Mouse (Mus musculus): Measurements from ENCODE around the gene Wnt10b. TPM values are rescaled to one million over a fixed set of nuclear protein-coding genes. Genes with fewer than 3 reads are reported as not detected.
"Not testable (repeated sequence)": the region's sequence is repeated elsewhere in the genome, so short reads cannot be mapped to it uniquely, and the experiment has no call there.

Gene Wnt10b
- under 1 TPM; 0.43 to 0.67 TPM for total RNA-seq (2021)

DNA sequence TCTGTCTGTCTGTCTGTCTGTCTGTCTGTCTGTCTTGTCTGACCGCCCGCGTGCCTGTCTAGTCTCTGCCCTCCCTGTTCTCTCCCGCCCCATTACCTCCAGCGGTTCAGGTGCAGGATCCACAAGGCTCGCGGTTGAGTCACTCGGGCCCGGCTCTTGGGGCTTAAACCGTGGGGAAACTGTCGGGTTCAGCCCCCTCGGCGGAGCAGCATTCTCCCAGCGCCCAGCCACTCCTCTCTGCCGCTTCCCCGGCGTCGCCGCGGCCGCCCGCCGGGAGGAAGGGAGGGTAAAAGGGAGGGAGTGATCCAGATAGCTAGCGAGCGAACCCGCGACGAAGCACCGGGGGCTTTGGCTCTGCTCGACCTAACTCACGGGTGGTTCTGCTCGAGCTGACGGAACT, at the start of gene Wnt10b:
Gene Wnt10b (minus strand): TSS at position 389 of the 400 bp plus-strand sequence.
- intact Hi-C loops (cut with DNase I) = no loop called here

DNA sequence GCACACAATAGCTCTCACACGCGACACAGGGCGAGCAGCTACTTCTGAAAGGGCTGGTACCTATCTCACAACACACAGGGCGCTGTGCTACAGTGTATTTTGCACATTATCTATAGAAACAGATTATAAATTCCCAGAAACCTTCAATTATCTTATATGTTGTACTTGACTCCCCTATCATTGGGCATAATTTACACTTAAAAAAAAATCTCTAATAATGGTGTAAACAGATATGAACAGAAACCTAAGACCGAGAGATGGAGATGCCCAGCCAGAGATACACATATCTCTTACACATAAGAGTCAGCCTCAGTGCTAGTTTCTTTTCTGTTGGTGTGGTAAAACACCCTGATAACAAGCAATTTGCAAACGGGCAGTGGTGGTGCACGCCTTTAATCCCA, 49.7 kb upstream of the Wnt10b start:
- intact Hi-C loops (cut with DNase I) = no loop called here
- no peak for DNase-seq

More for the DNA sequence above, at the start of gene Wnt10b:
- no peak for DNase-seq

DNA sequence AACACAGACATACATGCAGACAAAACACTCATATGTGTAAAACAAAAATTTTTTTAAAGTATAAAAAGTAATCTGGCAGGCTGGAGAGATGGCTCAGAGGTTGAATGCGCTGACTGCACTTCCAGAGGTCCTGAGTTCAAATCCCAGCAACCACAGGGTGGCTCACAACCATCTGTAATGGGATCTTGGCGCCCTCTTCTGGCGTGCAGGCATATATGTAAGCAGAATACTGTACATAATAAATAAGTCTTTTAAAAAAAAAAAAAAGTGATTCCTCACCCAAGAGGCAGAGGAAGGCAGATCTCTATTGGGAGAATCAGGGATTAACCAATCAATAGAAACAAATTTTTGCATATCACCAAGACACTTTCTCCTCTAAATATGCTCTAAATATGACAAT, 45.5 kb upstream of the Wnt10b start:
- no peak for DNase-seq
- intact Hi-C loops (cut with DNase I) = no loop called here

DNA sequence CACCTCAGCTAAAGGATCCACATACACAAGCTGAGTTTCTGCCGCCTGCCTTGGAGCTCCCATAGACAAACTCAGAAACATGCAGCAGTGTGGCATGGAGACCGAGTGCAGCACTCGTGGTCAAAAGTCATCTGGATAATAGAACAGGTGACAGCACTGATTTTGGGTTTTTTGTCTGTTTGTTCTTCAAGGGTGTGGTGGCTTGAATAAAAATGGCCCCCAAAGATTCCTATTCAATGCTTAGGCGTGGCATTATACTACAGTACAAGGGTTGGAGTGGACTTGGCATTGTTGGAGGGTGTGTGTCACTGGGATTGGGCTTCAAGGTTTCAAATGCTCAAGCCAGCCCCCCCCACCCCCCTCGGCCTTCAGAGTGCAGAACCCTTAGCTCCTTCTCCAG, 44.2 kb upstream of the Wnt10b start:
- intact Hi-C loops (cut with DNase I) = no loop called here
- DNase-seq = no peak

DNA sequence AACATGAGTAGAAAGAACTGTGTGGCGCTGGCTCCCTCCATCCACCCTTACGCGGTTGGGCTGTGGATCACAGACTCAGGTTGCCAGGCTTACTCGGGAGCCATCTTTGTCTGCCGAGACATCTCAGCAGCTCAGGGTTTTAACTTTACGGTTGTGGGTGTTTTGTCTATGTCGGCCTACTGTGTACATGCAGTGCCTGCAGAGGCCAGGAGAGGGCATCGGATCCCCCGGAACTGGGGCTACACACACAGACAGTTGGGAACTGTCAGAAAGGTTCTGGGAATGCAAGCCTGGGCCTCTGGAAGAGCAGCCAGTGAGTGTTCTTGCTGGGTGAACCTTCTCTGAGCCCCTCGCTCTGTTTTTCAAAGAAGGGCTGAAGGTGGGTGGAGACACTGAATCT, 43.5 kb upstream of the Wnt10b start:
- DNase-seq = no peak
- intact Hi-C loops (cut with DNase I) = no loop called here

DNA sequence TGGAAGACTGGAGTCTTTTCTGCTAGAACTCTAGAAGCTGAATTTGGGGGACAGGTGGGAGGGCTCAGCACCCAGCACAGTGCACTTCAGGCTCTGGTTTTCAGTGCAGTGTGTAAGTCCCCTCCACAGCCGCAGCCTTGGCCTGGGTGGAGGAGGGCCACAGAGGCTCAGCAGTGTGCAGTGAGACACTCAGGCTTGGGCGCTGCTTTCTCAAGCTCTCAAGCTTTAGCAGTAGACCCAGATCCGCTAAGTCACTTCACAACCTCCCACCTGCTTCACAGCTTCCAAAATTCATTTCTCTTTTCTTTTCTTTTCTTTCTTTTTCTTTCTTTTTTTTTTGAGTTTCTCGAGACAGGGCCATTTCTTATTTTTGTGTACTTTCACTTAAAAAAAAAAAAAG, 43.0 kb upstream of the Wnt10b start:
- intact Hi-C loops (cut with DNase I) = no loop called here
- no peak for DNase-seq

DNA sequence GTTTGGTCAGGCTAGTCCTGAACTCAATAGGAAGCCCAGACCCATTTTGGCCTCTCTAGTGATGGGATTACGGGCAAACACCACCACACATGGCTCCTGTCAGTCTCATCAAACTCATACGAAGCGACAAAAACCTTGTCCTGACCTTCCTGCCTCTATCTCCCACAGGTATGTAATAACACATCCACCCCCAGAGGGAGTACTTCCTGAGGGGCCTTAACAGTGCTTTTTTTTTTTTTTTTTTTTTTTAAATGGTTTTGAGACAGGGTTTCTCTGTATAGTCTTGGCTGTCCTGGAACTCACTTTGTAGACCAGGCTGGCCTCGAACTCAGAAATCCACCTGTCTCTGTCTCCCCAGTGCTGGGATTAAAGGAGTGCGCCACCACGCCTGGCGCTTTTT, 40.2 kb upstream of the Wnt10b start:
- intact Hi-C loops (cut with DNase I) = no loop called here
- no peak for DNase-seq

DNA sequence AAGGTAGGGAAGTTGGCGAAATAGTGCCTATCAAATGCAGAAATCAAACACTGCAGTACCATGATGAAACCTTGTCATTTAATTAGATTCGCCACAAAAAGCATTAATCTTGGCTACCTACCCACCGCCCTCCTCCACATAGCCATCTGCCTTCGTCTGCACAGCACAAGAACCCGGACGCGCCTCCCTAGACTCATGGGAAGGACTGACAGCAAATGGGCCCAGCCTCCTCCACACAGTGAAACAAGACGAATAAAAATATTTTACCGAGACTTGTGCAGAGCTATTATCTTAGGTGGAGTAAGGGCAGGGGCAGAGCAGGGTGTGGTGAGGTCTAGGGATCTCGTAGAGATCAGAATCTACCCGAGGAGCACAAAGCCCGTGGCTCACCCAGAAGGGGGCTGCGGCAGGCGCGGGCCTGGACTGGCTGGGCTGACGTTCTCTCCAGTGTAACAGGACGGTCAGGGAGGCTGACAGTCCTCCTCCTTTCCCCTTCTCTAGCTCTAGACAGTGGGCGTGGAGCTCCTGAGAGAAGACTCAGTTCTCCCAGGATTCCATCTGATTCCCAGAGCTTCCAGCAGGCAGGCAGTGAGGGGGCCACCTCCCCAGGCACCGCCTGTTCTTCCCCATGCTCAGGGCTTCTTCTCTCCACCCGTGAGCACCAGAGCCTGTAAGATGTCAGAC, 34.9 kb upstream of the Wnt10b start:
- intact Hi-C loops (cut with DNase I) = no loop called here

DNA sequence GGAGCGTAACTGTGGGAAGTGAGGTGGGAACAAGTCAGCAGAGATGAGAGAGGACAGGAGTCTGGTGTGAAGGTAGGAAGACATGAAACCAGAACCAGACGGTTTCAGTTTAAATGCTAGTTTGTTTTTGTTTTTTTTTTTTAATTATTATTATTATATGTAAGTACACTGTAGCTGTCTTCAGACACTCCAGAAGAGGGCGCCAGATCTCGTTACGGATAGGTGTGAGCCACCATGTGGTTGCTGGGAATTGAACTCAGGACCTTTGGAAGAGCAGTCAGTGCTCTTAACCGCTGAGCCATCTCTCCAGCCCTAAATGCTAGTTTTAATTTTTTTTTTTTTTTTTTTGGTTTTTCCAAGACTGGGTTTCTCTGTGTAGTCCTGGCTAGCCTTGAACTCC, 32.3 kb upstream of the Wnt10b start:
- DNase-seq; intact Hi-C loops (cut with DNase I): not testable (repeated sequence)

More for the DNA sequence above, 34.9 kb upstream of the Wnt10b start:
- no peak for DNase-seq

DNA sequence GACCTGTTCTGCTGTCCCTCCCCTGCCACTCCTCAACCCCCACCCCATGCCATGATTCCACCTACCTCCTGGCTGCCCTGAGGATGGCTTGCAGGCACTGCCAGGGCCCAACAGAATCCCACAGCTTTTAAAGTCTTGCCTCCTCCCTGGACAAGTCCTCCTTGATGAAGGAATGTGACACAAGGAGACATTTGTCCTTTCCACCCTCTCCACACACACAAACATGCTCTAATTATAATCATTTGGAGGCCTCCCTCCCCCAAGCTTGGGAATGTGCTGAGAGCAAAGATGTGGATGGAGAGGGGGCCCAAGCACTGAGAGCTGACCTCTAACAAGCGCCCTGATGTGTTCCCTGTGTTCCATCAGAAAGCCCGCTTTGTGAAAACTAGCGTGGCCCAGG, 31.4 kb upstream of the Wnt10b start, which contains the start of gene Ddn:
Gene Ddn (minus strand): TSS at position 101 of the 400 bp plus-strand sequence.
- intact Hi-C loops (cut with DNase I) = loop anchor here (2.0 kb wide), 1 partner anchor 21 kb away; the partner anchor contains the start of gene Prkag1

DNA sequence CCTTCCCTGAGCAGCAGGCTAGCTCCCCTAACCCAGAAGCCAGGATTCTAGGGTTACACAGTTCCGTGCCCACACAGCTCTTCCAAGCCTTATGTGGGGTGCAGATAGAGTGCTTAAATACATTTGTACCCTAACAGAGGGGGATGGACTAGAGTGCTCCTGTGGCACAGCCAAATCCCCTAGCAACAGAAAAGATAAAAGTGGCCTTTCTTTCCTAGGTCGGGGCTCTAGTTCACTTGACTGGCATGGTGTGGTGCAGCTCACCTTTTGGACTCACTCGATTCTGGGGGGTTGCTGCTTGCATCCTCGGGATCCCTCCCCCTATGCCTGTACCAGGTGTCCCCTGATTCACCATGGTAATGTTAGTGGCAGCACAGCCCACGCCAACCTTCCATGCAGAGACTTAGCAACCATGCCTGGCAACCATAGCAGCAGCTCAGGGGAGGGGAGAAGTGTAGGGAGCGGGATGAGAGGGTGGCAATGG, 30.7 kb upstream of the Wnt10b start:
- intact Hi-C loops (cut with DNase I) = loop anchor here (2.0 kb wide), 1 partner anchor 22 kb away; the partner anchor contains the start of gene Prkag1
- DNase-seq = no peak

More for the DNA sequence above, 31.4 kb upstream of the Wnt10b start, which contains the start of gene Ddn:
- DNase-seq = no peak

DNA sequence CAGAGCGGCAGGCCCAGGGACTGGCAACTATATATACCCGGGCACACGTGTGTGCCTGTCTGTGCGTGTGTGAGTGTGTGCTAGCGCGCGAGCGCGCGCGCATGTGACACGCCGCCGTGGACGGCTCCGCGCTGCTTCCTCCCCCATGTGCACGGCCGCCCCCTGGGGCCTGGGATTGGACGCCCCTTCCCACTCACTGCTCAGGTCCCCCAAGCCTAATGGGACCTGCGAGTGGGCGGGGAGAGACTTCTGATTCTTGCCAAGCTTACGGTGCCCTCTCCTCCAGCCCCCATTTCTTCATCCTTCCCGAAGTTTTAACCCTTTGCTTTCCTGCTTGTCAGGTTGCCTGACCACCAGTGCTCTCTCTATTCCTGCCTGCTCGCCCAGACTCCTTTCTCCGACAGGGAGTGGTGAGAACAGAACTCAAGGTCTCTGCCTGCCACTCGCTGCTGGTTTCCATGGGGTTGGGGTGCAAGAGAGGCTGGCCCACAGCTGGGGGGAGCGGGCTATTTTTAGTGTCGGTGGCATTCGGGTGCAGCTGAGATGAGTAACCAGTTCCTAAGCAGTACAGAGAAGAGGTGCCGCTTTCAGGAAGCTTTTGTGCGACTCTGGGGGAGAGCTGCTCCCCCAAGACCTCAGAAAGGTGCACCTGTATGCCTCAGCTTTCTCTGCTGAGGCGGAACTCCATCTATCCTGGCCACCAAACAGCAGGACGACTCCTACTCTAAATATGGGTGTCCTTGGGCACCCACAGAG, 30.1 kb upstream of the Wnt10b start:
- DNase-seq = peak; percentile 61 to 68
- intact Hi-C loops (cut with DNase I) = loop anchor here (2.0 kb wide), 1 partner anchor 23 kb away; the partner anchor contains the start of gene Prkag1

DNA sequence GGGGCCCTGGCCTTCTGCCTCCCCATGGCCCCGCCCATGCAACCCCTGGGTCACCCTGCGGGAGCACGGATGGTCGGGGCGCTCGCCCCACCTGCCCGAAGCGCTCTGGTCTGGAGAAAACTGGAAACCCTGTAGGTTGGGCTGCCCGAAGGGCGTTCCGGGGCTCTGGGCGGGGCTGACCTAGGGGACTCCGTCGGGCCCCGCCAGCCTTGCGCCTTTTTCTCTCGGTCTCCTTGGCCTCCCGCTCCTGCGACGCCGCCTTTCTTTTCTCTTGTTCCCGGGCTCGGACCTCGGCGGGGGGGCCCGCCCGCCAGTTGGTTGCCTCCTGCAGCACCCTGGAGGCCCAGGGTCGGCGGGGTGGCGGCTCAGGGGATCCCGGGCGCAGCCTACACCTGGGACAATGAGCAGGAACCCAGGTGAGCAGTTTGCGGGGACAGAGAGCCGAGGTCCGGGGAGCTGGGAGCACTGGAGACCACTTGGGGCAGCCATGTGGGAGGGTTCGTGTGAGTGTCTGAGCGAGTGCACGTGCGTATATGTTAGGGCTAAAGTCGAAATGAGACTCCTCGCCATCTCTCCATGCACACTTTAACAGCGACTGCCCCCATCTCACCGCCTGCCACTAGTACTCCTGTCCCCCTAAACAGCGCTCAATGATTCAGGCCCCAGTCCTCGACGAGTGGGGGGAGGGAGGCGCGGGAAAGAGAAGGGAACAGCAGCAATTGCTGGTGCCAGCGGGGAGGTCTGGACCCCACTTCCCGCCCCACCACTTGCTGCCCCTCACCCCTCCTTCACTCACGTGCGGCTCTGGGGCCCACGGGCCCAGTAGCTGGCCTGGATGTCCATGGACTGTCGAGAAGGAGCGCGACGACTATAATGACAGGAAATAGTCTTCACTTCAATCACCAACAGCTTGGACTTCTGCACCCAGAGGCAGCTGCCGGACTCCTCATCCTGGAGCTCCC, 29.1 kb upstream of the Wnt10b start:
- DNase-seq = peak; percentile 8 to 35
- intact Hi-C loops (cut with DNase I) = no loop called here

DNA sequence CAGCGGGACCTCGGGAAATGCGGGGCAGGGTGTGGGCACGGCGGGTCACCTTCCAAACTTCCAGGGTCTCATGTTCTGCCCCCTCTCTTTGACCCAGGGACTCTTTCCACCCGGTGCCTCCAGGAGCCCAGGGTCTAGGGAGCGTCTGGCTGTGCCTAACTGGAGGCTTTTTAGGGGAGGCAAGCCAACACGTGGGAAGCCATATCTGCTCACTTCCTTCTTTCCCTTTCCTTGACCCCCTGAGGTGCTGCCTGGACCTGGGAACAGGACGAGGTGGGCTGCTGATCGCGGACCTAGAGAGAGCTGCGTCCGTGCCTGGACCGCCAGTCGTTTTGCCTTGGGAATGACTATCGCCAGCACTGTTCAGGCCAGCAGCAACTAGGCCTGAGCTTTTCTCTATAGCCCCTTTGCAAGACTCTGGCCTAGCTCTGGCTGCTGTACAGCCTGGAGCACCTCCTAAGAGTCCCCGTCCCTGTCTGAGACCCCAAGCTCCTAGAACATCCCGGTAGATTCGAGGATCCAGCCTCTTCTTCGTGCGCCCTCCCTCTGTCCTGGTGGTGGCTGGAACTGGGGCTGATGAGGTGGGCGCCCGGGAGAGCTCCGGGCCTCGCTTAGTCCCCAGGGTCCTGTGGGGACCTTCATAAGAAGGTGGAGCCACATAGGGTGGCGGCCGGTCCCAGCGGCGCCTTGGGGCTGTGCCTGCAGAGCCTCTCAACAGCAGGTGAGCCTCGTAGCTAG, 28.3 kb upstream of the Wnt10b start:
- intact Hi-C loops (cut with DNase I) = no loop called here

DNA sequence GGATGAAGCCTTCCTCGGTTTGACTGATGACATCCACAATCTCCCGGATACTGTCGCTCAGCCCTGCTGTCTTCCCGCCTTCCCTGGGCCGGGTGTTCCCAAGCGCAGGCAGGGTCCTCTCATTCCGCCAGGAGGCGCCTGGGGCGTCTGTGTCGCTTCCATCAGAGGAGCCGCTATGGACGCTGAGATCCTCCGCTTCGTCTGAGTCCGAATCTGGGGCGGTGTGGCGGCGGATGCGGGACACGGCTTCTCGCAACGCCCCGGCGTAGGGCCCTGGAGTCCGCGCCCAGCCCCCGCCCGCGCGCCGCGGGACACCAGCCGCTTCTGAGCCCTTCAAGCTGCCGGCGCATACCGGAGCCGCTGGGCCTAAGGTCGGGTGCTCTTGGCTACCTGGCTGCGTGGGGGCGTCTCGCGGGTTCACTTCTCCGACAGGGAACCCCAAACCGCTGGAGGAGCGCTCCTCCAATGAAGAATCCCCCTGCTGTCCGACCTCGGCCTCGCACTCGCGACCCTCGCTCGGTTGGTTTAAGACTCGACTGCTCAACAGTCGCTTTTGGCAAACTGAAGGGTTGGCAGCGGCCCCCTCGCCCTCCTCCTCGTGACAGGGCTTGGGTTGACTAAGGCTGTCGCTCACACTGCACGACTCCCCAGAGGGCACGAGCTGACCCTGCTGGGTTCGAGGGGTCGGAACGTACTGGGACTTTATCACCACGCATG, 27.5 kb upstream of the Wnt10b start:
- intact Hi-C loops (cut with DNase I) = loop anchor here (2.0 kb wide), 1 partner anchor 143 kb away; the partner anchor contains the start of gene Ddx23

More for the DNA sequence above, 28.3 kb upstream of the Wnt10b start:
- DNase-seq = no peak

DNA sequence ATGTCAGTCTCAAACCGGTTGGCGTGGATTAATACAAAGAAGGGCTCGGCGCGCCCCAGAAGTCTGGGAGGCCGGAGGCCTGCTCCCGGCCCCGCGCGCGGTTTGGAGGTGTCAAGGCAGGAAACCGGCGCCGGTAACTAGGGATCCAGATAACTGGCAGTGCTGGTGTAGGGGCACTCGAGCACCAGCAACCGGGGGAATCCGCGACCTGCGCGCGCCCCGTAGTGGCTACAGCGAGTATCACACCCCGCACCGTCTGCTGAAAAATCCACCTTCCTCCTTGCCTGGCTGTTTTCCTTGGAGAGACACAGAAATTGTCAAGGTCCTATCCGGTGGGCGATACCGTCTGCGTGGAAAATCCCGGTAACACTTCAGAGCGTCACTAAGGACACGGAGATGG, 26.1 kb upstream of the Wnt10b start:
- intact Hi-C loops (cut with DNase I) = loop anchor here (2.0 to 5.0 kb wide), 2 partner anchors 97 to 141 kb away; partner anchors contain the start of genes Ccdc65 and Ddx23

More for the DNA sequence above, 27.5 kb upstream of the Wnt10b start:
- DNase-seq = peak; percentile 80 to 86

DNA sequence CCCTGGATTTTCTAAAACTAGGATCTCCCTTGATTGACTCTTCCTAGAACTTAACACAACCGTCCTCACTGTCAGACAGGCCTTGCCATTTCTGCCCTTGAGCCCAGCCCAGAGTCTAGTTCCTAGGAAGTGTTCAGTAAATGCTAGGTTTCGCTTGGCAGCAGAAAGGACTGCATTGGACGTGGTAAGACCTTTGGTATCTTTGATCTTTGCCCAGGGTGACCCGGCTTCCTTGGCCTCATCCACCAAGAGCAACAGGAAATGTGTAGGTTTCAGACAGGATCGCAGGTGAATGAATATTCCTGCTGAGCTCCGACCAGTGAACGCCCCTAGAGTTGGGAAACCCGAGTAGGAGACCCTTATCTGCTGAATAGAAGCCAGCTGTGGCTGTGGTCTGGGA, 25.0 kb upstream of the Wnt10b start:
- no peak for DNase-seq
- intact Hi-C loops (cut with DNase I) = loop anchor here (5.0 kb wide), 1 partner anchor 96 kb away; the partner anchor contains the start of gene Ccdc65

More for the DNA sequence above, 26.1 kb upstream of the Wnt10b start:
- peak; percentile 89 to 92 for DNase-seq

DNA sequence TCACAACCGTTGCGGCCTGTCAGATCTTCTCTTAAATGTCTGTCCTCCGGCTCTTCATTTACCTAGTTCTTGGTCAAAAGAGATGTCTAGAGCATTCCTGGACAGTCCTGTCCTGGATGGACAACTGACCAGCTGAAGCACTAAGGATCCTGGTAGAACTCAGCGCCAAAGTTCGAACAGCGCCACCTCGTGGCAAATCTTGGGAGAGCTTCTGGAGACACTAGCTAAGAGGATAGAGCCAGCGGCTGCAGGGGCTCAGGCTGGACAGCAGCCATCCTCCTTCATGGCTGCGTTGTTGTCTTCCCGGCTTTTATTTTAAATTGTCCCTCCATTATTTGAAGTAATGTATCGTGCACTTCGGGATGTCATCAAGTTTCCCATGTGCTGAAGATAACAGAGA, 21.4 kb upstream of the Wnt10b start:
- intact Hi-C loops (cut with DNase I) = loop anchor here (1.0 kb wide), 1 partner anchor 135 kb away; no protein-coding TSS in a partner anchor

DNA sequence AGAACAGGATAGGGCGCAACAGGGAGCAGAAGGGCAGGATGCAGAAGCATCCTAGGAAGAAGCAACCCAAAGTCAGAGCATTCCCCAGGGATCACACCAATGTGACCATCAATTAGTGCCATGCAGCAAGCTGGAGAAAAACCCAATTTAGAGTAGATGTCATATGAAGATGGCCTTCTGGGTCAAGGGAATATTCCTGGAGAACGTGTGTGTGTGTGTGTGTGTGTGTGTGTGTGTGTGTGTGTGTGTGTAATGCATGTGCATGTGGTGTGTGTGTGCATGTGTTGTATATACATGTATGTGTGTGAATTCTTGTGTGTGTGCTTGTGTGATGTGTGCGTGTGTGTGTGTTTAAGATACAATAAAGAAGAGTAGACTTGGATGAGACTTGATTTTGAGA, 21.0 kb upstream of the Wnt10b start:
- intact Hi-C loops (cut with DNase I) = loop anchor here (1.0 kb wide), 1 partner anchor 135 kb away; no protein-coding TSS in a partner anchor
- no peak for DNase-seq

More for the DNA sequence above, 21.4 kb upstream of the Wnt10b start:
- DNase-seq = peak; percentile 84 to 93

Data from heart, postnatal 10 days (tissue).